Mouse (Mus musculus) kidney, adult 2 months (tissue): ENCODE data around the gene Agtpbp1.

Source experiments
- CTCF ChIP-seq: fragments of 200-500 bp; conservative IDR thresholded peaks from 2 replicates; pipeline ENCODE4 v1.5.1; 2011; ENCODE audit warnings: low read depth, mild to moderate bottlenecking, control low read depth, low read length, moderate library complexity, mixed read lengths; ENCODE audit not compliant: insufficient read depth, insufficient read length
- POLR2A ChIP-seq: fragments of 200-500 bp; IDR thresholded peaks from one replicate; pipeline ENCODE4 v1.6.1; 2011; ENCODE audit warnings: low read depth, low read length, control low read depth

- no peak for TF ChIP-seq CTCF
- TF ChIP-seq POLR2A, result no peak
These were observed 85.7 kb downstream of the Agtpbp1 start for GRCm38 (mm10) chr13:59499374-59499773.
